Mouse (Mus musculus): ENCODE measurements around the gene Gm20403.
"Not testable (repeated sequence)": the region's sequence is repeated elsewhere in the genome, so short reads cannot be mapped to it uniquely, and the experiment has no call there.

Gm20403 gene

GRCm38 (mm10) chr12:54986052-54986717, at the start of gene Gm20403:
Gene Gm20403, minus strand, starts transcription at chr12:54986529.
- in situ Hi-C loops (cut with MseI, MboI): no loop called here

GRCm38 (mm10) chr12:55027088-55027487, 40.8 kb upstream of the Gm20403 start:
- in situ Hi-C loops (cut with MseI, MboI): no loop called here

GRCm38 (mm10) chr12:55023284-55023683, 37.0 kb upstream of the Gm20403 start:
- in situ Hi-C loops (cut with MseI, MboI): no loop called here

GRCm38 (mm10) chr12:55019421-55019877, 33.1 kb upstream of the Gm20403 start:
- in situ Hi-C loops (cut with MseI, MboI): no loop called here

- in situ Hi-C loops (cut with MseI, MboI): no loop called here
Observed at GRCm38 (mm10) chr12:55017119-55017721, 30.9 kb upstream of the Gm20403 start.

- in situ Hi-C loops (cut with MseI, MboI): no loop called here
Observed at GRCm38 (mm10) chr12:55016339-55017118, 30.2 kb upstream of the Gm20403 start.

GRCm38 (mm10) chr12:55015428-55015827, 29.1 kb upstream of the Gm20403 start:
- in situ Hi-C loops (cut with MseI, MboI): no loop called here

- in situ Hi-C loops (cut with MseI, MboI): no loop called here
Observed at GRCm38 (mm10) chr12:55013626-55014398, 27.5 kb upstream of the Gm20403 start, which contains the start of gene Baz1a. Gene Baz1a, minus strand, starts transcription at chr12:55014348.

GRCm38 (mm10) chr12:55013031-55013430, 26.7 kb upstream of the Gm20403 start:
- in situ Hi-C loops (cut with MseI, MboI): no loop called here

GRCm38 (mm10) chr12:55007361-55008008, 21.2 kb upstream of the Gm20403 start:
- in situ Hi-C loops (cut with MseI, MboI): no loop called here

- in situ Hi-C loops (cut with MseI, MboI): no loop called here
Observed at GRCm38 (mm10) chr12:55006071-55006470, 19.7 kb upstream of the Gm20403 start.

- in situ Hi-C loops (cut with MseI, MboI): no loop called here
Observed at GRCm38 (mm10) chr12:55004396-55004795, 18.1 kb upstream of the Gm20403 start.

GRCm38 (mm10) chr12:55003843-55004242, 17.5 kb upstream of the Gm20403 start:
- in situ Hi-C loops (cut with MseI, MboI): no loop called here

GRCm38 (mm10) chr12:55002532-55002931, 16.2 kb upstream of the Gm20403 start:
- in situ Hi-C loops (cut with MseI, MboI): not testable (repeated sequence)

GRCm38 (mm10) chr12:54999016-54999690, 12.8 kb upstream of the Gm20403 start:
- in situ Hi-C loops (cut with MseI, MboI): no loop called here

- in situ Hi-C loops (cut with MseI, MboI): no loop called here
Observed at GRCm38 (mm10) chr12:54998411-54998810, 12.1 kb upstream of the Gm20403 start.

GRCm38 (mm10) chr12:54996979-54997474, 10.7 kb upstream of the Gm20403 start:
- in situ Hi-C loops (cut with MseI, MboI): no loop called here

- in situ Hi-C loops (cut with MseI, MboI): no loop called here
Observed at GRCm38 (mm10) chr12:54995965-54996364, 9.6 kb upstream of the Gm20403 start.

- in situ Hi-C loops (cut with MseI, MboI): no loop called here
Observed at GRCm38 (mm10) chr12:54994418-54994817, 8.1 kb upstream of the Gm20403 start.

- in situ Hi-C loops (cut with MseI, MboI): no loop called here
Observed at GRCm38 (mm10) chr12:54994068-54994386, 7.7 kb upstream of the Gm20403 start.

Measured in mouse trophoblast stem cell (cell line).